Mouse (Mus musculus) myocyte (in vitro differentiated cells): Measurements from ENCODE around the gene Abcf2.
"Not testable (repeated sequence)": the region's sequence is repeated elsewhere in the genome, so short reads cannot be mapped to it uniquely, and the experiment has no call there.

Source experiments
- E2F4 ChIP-seq: IDR thresholded peaks from one replicate; pipeline ENCODE4 v1.6.1; 2011; ENCODE audit warnings: mild to moderate bottlenecking, control low read depth, moderate library complexity; ENCODE audit not compliant: insufficient read depth
- MYOG ChIP-seq, 3 experiments: IDR thresholded peaks; one replicate each; pipeline ENCODE4 v1.6.1; 2011; ENCODE audit warnings: control low read depth in 2 of 3, low read depth in 2 of 3, mild to moderate bottlenecking in 2 of 3; ENCODE audit not compliant: insufficient read length in 2 of 3, control insufficient read depth in 1 of 3, insufficient read depth in 1 of 3
- POLR2A ChIP-seq: IDR thresholded peaks from one replicate; pipeline ENCODE4 v1.6.1; 2011; ENCODE audit warnings: low read depth, mild to moderate bottlenecking, control low read depth, moderate library complexity; ENCODE audit not compliant: insufficient read length
- TCF12 ChIP-seq: IDR thresholded peaks from one replicate; pipeline ENCODE4 v1.6.1; 2011; ENCODE audit warnings: mild to moderate bottlenecking, control low read depth; ENCODE audit not compliant: poor library complexity, insufficient read depth, severe bottlenecking
- TCF3 ChIP-seq: IDR thresholded peaks from one replicate; pipeline ENCODE4 v1.6.1; 2011; ENCODE audit warnings: low read depth, control low read depth; ENCODE audit not compliant: insufficient read length
- USF1 ChIP-seq: IDR thresholded peaks from one replicate; pipeline ENCODE4 v1.6.1; 2011; ENCODE audit warnings: low read depth, mild to moderate bottlenecking, control low read depth, moderate library complexity

- not testable (repeated sequence) for TF ChIP-seq POLR2A; USF1; TCF12; E2F4; TCF3; MYOG (IDR thresholded peaks at IDR 0.05; ENCODE audit: control insufficient read depth in 1 of 3, insufficient read depth in 1 of 3, insufficient read length in 2 of 3, low read depth in 2 of 3)
These were observed 21.9 kb downstream of the Abcf2 start for GRCm38 (mm10) chr5:24555335-24555734.
